Mouse (Mus musculus) neural tube, embryonic 11.5 days (tissue): Measurements from ENCODE around the gene Arf3. TPM values are rescaled to one million over a fixed set of nuclear protein-coding genes. Genes with fewer than 3 reads are reported as not detected.
A peak's percentile ranks its signal among the peaks of the same experiment; 100 is the strongest.

Source experiments
- ATAC-seq: fragments of 200-750 bp; cut with Nextera tagmentation; 2 replicates; pipeline ENCODE4 v1.8.0; 2017; ENCODE audit warnings: moderate number of reproducible peaks, mild to moderate bottlenecking, moderate TSS enrichment, moderate library complexity; ENCODE audit not compliant: insufficient read depth, low FRiP score, low TSS enrichment
- DNase-seq: peaks from one replicate; pipeline ENCODE4 v3.0.0-alpha.2; 2015; ENCODE audit warnings: low spot score
- H3K27ac ChIP-seq: fragments of 300-500 bp; sonication (generic); 2 replicates; pipeline ENCODE4 v1.5.1; 2014; ENCODE audit warnings: low read depth, mild to moderate bottlenecking, low read length
- H3K27me3 ChIP-seq: fragments of 300-500 bp; sonication (generic); 2 replicates; pipeline ENCODE4 v1.6.1; 2014; ENCODE audit warnings: mild to moderate bottlenecking, low read length, mixed read lengths; ENCODE audit not compliant: control insufficient read depth, insufficient read depth
- H3K36me3 ChIP-seq: fragments of 300-500 bp; sonication (generic); 2 replicates; pipeline ENCODE4 v1.6.1; 2014; ENCODE audit warnings: mild to moderate bottlenecking, low read length, moderate library complexity, mixed read lengths; ENCODE audit not compliant: control insufficient read depth, insufficient read depth
- H3K4me1 ChIP-seq: fragments of 300-500 bp; sonication (generic); 2 replicates; pipeline ENCODE4 v1.6.1; 2014; ENCODE audit warnings: low read length, mixed read lengths; ENCODE audit not compliant: control insufficient read depth, insufficient read depth
- H3K4me2 ChIP-seq: fragments of 300-500 bp; sonication (generic); 2 replicates; pipeline ENCODE4 v1.6.1; 2014; ENCODE audit warnings: low read depth, mild to moderate bottlenecking, moderate library complexity
- H3K4me3 ChIP-seq: fragments of 300-500 bp; sonication (generic); 2 replicates; pipeline ENCODE4 v1.5.1; 2014; ENCODE audit warnings: low read depth, low read length
- H3K9ac ChIP-seq: fragments of 300-500 bp; sonication (generic); 2 replicates; pipeline ENCODE4 v1.6.1; 2014; ENCODE audit warnings: mild to moderate bottlenecking, low read length
- H3K9me3 ChIP-seq: fragments of 300-500 bp; sonication (generic); 2 replicates; pipeline ENCODE4 v1.6.1; 2016; ENCODE audit warnings: low read length; ENCODE audit not compliant: control insufficient read depth
- WGBS: fragments of 180-500 bp; shearing (Covaris S2); extraction: QIAGEN DNeasy Blood & Tissue Kit; methylation state at CpG from one replicate; pipeline ENCODE4 v1.1.7; 2014; 5-methylcytosine and 5-hydroxymethylcytosine counted together
- polyA plus RNA-seq: library from polyadenylated mRNA; unstranded; fragments of >200 nt; fragmentation: Nextera tagmentation; extraction: Ambion mirVana; gene quantifications from 2 replicates; pipeline ENCODE4 v1.2.1, GENCODE M21; 2014

The Arf3 gene
- polyA plus RNA-seq, 1 experiment from 2014 or later = 44.0 TPM

DNA sequence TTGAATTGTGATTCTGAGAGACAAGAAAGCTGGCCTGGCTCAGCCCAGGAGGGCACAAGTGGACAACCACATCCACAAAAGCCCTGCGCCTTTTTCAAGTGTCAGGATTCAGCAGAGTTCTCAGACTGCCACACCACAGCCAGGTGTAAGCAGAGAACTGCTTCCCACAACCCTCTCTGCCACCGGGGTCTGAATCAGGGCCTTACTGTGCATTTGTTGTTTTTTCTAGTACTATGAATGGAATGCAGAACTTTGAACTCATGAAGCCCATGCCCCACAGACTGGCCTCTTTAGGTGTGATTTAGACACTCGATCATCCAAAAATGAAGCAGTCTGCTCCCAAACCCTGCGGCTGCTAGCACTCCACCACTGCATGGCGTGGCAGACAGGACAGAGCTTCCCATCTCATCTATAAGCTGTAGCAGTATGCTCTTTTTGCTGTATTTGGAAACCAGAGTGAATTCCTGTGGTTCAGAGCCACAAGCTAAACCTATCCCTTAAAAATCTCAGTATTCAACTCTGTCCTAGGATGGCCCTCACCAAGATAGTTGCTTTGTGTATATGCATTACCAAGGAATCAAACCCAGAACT lies 28.9 kb downstream of the Arf3 start:
- Histone ChIP-seq H3K9me3 (no peaks in the 10 kb centered on the region), H3K9ac (no peak overlapping the region), H3K27me3 (no peaks in the 10 kb centered on the region), H3K4me1 (no peaks in the 10 kb centered on the region), H3K36me3 (peaks cover 3% of the 10 kb centered on the region; the same call in 1 of the 2 replicates), H3K4me2 (no peak overlapping the region), H3K27ac (no peak overlapping the region), H3K4me3 (no peak overlapping the region)
- ATAC-seq = no peak
- 90% methylated on average over 5 of the region's 5 CpGs for WGBS
- DNase-seq = no peak

- DNase-seq = no peak
- WGBS = 84% methylated on average over 6 of the region's 6 CpGs
- Histone ChIP-seq H3K4me1 (no peaks in the 10 kb centered on the region), H3K9ac (no peak overlapping the region), H3K4me2 (no peak overlapping the region), H3K27ac (no peak overlapping the region), H3K27me3 (no peaks in the 10 kb centered on the region), H3K4me3 (no peak overlapping the region), H3K9me3 (no peaks in the 10 kb centered on the region), H3K36me3 (peaks cover 3% of the 10 kb centered on the region; the same call in 1 of the 2 replicates)
- no peak for ATAC-seq
Measured at GRCm38 (mm10) chr15:98733370-98733769, 29.6 kb downstream of the Arf3 start.

DNA sequence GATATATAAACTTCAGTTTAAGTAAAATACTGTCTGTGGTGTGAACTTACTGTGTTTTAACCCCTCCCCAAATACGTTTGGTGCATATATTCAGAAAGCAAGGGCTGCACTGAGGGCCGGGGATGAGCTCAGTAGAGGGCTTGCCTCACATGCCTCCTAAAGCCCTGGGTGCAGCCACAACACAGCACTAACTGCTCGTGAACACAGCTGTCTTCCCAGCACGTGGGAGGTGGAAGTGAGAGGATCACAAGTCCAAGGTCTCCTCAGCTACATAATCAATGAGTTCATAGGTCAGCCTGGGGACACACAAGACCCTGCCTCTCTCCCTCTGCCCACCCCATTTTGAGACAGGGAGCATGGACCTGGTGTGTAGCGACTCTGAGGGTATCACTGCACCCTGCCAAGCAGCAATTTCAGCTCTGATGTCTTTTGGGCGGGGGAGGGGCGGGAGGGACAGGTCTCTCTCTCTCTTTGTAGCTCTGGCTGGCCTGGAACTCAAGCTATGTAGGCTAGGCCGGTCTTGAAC lies 30.9 kb downstream of the Arf3 start:
- Histone ChIP-seq H3K36me3 (peaks cover 2% of the 10 kb centered on the region; the same call in 1 of the 2 replicates), H3K9ac (no peak overlapping the region), H3K27ac (no peak overlapping the region), H3K4me3 (no peak overlapping the region), H3K4me2 (no peak overlapping the region), H3K27me3 (no peaks in the 10 kb centered on the region), H3K4me1 (peaks cover 8% of the 10 kb centered on the region), H3K9me3 (no peaks in the 10 kb centered on the region)
- no peak for DNase-seq
- WGBS = 69% methylated on average over 8 of the region's 8 CpGs
- ATAC-seq = no peak

DNA sequence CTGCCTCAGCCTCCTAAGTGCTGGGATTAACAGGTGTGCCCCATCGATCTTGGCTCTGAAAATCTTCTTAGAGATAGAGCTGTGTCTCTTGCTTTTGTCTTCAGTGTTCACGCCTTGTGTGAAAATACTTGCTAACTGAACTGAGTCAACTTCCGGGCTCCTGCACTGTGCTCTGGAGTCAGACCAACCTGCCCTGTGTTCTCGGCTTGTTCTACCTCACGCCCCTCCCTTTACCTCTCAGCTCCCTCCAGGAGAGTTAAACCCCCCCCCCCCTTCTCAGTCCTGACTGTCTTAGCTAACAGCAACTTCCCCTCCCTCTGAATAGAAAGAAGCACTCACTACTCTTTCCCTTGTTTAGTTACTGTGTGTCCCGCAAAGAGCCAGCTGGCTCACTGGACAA lies 32.2 kb downstream of the Arf3 start:
- peaks cover 11% of the 10 kb centered on the region for H3K4me1 ChIP-seq
- no peak overlapping the region for H3K9ac ChIP-seq
- DNase-seq (no peak), ATAC-seq (no peak)
- no peaks in the 10 kb centered on the region; the same call in 1 of the 2 replicates for H3K36me3 ChIP-seq
- H3K4me2 ChIP-seq = no peak overlapping the region
- H3K4me3 ChIP-seq = no peak overlapping the region
- H3K27ac ChIP-seq = no peak overlapping the region
- no peaks in the 10 kb centered on the region for H3K27me3 ChIP-seq
- H3K9me3 ChIP-seq = no peaks in the 10 kb centered on the region
- WGBS = 90% methylated on average over 6 of the region's 6 CpGs

DNA sequence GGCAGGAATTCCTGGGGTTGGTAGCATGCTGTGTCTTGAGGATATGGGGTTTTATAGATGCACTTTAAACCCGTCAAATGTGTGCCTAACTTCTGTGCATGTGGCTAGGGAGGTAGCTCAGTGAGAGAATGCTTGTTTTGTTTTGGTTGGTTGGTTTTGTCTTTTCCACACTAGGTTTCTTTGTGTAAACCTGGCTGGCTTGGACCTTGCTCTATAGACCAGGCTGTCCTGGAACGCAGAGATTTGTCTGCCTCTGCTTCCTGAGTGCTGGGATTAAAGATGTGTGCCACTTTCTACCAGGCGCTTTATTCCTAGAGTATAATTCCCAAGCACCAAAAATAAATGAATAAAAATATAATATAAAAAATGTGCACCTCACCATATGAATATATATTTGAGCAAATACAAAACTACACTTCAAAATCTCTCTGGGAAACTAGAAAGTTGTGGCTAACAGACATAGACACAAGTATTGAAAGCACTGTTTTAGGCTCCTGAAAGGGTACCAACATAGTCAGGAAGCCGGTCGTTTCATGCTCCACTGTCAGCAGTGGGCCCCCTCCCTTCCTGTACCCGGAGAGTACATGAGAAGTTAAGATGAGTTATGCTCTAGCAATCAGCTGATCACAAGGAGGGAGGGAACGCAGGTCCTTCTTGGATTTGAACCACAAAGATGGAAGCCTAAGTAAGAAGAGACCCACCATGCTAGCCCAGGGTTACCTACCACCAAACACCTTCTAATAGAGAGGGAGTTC lies 33.0 kb downstream of the Arf3 start:
- H3K27ac ChIP-seq = no peak overlapping the region
- no peaks in the 10 kb centered on the region for H3K36me3 ChIP-seq
- WGBS = 67% methylated on average over 7 of the region's 7 CpGs
- peaks cover 11% of the 10 kb centered on the region for H3K4me1 ChIP-seq
- H3K9me3 ChIP-seq = no peaks in the 10 kb centered on the region
- no peak for ATAC-seq
- no peaks in the 10 kb centered on the region for H3K27me3 ChIP-seq
- no peak overlapping the region for H3K9ac ChIP-seq
- no peak overlapping the region for H3K4me3 ChIP-seq
- no peak for DNase-seq
- no peak overlapping the region for H3K4me2 ChIP-seq

- Histone ChIP-seq H3K9ac (no peak overlapping the region), H3K4me1 (peaks cover 11% of the 10 kb centered on the region), H3K27ac (no peak overlapping the region), H3K27me3 (no peaks in the 10 kb centered on the region), H3K9me3 (no peaks in the 10 kb centered on the region), H3K4me2 (peak overlapping the region; percentile 83), H3K36me3 (no peaks in the 10 kb centered on the region), H3K4me3 (no peak overlapping the region)
- ATAC-seq = no peak
- WGBS = 37% methylated on average over 9 of the region's 9 CpGs
- DNase-seq = no peak
Measured at GRCm38 (mm10) chr15:98728366-98728765, 34.6 kb downstream of the Arf3 start.

DNA sequence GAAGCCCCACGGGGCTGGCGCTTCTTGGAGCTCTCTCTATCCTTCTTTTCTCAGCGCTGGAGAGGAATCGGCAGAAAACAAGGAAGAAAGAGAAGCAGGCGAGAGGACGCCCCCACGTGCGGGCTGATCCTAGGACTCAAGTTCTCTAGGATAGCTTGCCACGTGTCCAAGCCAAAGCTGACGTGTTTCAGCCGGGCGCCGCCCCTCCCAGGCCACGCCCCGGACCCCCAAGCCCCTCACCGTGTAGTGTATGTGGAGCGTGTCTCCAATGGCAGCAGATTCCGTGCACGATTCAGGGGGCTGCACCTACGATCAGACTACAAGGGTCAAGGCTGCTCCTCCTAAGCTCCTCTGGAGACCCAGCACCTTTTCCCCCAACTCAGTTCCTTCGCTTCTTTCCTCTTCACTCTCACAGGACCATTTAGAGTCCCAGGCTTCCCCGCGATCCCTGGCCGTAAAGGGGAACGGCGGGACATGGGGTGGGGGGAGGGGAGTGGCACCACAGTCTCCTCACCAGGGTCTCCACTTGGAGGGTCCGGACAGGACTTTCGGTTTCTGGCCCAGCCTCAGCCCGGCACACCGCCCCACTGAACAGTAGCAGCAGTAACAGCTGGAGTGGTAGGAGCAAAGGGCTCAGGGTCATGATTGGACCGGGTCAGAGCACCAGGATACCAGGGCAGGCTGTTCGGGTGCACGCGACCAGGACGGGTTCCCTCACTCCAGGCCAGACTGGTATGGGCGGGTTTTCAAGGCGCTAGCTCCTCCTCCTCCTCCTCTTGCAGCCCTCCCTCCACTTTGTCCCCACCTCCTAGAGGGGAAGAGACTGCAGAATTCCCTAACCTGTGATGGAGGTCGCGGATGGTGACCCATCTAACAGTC lies 35.3 kb downstream of the Arf3 start, which contains the start of gene Fkbp11:
TSS of gene Fkbp11 (minus strand) at position 756 of the 879 bp plus-strand sequence.
- H3K36me3 ChIP-seq = no peaks in the 10 kb centered on the region
- H3K4me1 ChIP-seq = peaks cover 11% of the 10 kb centered on the region
- peak within 1 kb of the TSS; percentile 34 for H3K4me3 ChIP-seq
- no peaks in the 10 kb centered on the region for H3K27me3 ChIP-seq
- DNase-seq = peak; percentile 77
- peak within 1 kb of the TSS; percentile 83 for H3K4me2 ChIP-seq
- H3K9ac ChIP-seq = peak within 1 kb of the TSS; percentile 19
- under 1% methylated on average over 39 of the region's 39 CpGs for WGBS
- no peak within 1 kb of the TSS for H3K27ac ChIP-seq
- peak; percentile 77 for ATAC-seq
- H3K9me3 ChIP-seq = no peaks in the 10 kb centered on the region

DNA sequence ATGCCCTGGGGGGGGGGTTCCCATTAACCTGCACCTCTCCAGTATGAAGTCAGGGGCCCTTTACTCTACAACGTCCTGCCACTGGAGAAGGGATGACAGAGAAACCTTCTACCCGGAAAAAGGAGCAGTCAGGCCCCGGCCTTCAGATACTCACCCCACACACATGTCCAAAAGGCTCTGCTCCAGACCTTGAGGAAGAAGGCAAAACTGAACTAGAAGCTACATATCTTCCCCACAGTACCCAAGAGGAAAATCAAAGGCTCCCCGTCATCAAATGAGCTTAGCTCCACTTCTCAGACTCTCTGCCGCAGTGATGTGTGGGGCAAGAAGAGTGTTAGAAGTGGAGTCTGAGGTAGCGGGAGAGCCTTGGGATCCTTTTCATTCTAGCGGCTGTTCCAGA lies 36.3 kb downstream of the Arf3 start:
- Histone ChIP-seq H3K4me1 (peaks cover 11% of the 10 kb centered on the region), H3K4me2 (peak overlapping the region; percentile 83), H3K9me3 (no peaks in the 10 kb centered on the region), H3K9ac (peak overlapping the region; percentile 19), H3K27me3 (no peaks in the 10 kb centered on the region), H3K36me3 (no peaks in the 10 kb centered on the region), H3K4me3 (peak overlapping the region; percentile 34), H3K27ac (no peak overlapping the region)
- ATAC-seq (no peak), DNase-seq (no peak)
- WGBS = 45% methylated on average over 7 of the region's 7 CpGs
